In genomic region chr5:116022658-116023200, GRCm38 (mm10) we compare ENCODE assay signal across 8 mouse cellular contexts. TPM values are rescaled to one million over a fixed set of nuclear protein-coding genes. Genes with fewer than 3 reads are reported as not detected.
DNase-seq lines count a peak whose midpoint lies in the region; ATAC-seq and TF ChIP-seq lines count a peak whose summit lies in the region.

No protein-coding gene starts in this region.

- peak overlapping the region; percentile 55 for H3K4me3 ChIP-seq in lung, adult 2 months (replicated peaks; ENCODE audit: extremely low read depth, low read depth, low read length)
- H3K4me3 ChIP-seq in embryonic facial prominence, embryonic 15.5 days (replicated peaks), result peak overlapping the region; percentile 91
- peak overlapping the region; percentile 79 for H3K4me3 ChIP-seq in limb, embryonic 11.5 days (ENCODE audit: low read depth, low read length)

- ATAC-seq in embryonic facial prominence, embryonic 15.5 days (ENCODE audit: insufficient number of reproducible peaks, low FRiP score, low TSS enrichment, low read depth), result no peak
- ATAC-seq in limb, embryonic 11.5 days (ENCODE audit: insufficient number of reproducible peaks, low FRiP score, low TSS enrichment, low read depth), result no peak
- no peak for ATAC-seq in monocyte, adult 5-6 weeks (replicated peaks; ENCODE audit: insufficient number of reproducible peaks, low FRiP score, low TSS enrichment, poor library complexity, severe bottlenecking)

- no peaks in the 10 kb centered on the region for H3K27me3 ChIP-seq in embryonic facial prominence, embryonic 15.5 days
- H3K27me3 ChIP-seq in limb, embryonic 11.5 days (ENCODE audit: control insufficient read depth, insufficient read depth, low read length), result no peaks in the 10 kb centered on the region

- no peak for TF ChIP-seq POLR2A in lung, adult 2 months (IDR thresholded peaks at IDR 0.05; ENCODE audit: borderline replicate concordance, extremely low read depth, low read depth, low read length)

- peak overlapping the region; percentile 49; the same call in 1 of the 2 replicates for H3K9ac ChIP-seq in embryonic facial prominence, embryonic 15.5 days
- H3K9ac ChIP-seq in limb, embryonic 11.5 days (ENCODE audit: low read length), result no peak overlapping the region

- H3K9me3 ChIP-seq in embryonic facial prominence, embryonic 15.5 days (replicated peaks), result no peaks in the 10 kb centered on the region
- no peaks in the 10 kb centered on the region for H3K9me3 ChIP-seq in limb, embryonic 11.5 days (ENCODE audit: control insufficient read depth, low read length)

- H3K36me3 ChIP-seq in embryonic facial prominence, embryonic 15.5 days, result peaks cover 30% of the 10 kb centered on the region
- H3K36me3 ChIP-seq in limb, embryonic 11.5 days (ENCODE audit: control insufficient read depth, insufficient read depth, low read length), result peaks cover 18% of the 10 kb centered on the region

- peak overlapping the region; percentile 80 for H3K4me2 ChIP-seq in embryonic facial prominence, embryonic 15.5 days (replicated peaks)
- H3K4me2 ChIP-seq in limb, embryonic 11.5 days (ENCODE audit: low read depth, severe bottlenecking), result peak overlapping the region; percentile 60

- 40% methylated on average over 7 of the region's 7 CpGs for WGBS in lung, adult 2 months
- 68% methylated on average over 7 of the region's 7 CpGs for WGBS in embryonic facial prominence, embryonic 15.5 days
- 92% methylated on average over 7 of the region's 7 CpGs for WGBS in limb, embryonic 11.5 days

- TF ChIP-seq CTCF in lung, adult 2 months (IDR thresholded peaks at IDR 0.05; ENCODE audit: insufficient read depth, low read length), result no peak

- no peak for DNase-seq in lung, adult 2 months
- DNase-seq in lung, postnatal 4 days, result no peak
- no peak for DNase-seq in limb, embryonic 11.5 days (ENCODE audit: low spot score)
- peak; percentile 16 for DNase-seq in naive thymus-derived CD4-positive, alpha-beta T cell, adult 2 months (ENCODE audit: low read depth)
- no peak for DNase-seq in embryo, embryonic 9.5 days (ENCODE audit: extremely low spot score)
- no peak for DNase-seq in layer of hippocampus, postnatal 14 days (ENCODE audit: low spot score in 2 of 2)

- peaks cover 14% of the 10 kb centered on the region for H3K4me1 ChIP-seq in lung, adult 2 months (ENCODE audit: control insufficient read depth, insufficient read depth, low read length)
- peaks cover 17% of the 10 kb centered on the region for H3K4me1 ChIP-seq in embryonic facial prominence, embryonic 15.5 days
- 0 out of 2 replicates have a peak, but pooled peaks cover 5% of the 10 kb centered on the region for H3K4me1 ChIP-seq in limb, embryonic 11.5 days (ENCODE audit: control insufficient read depth, insufficient read depth, low read length)

- H3K27ac ChIP-seq in embryonic facial prominence, embryonic 15.5 days (replicated peaks), result peak overlapping the region; percentile 89; the same call in 1 of the 2 replicates
- no peak overlapping the region for H3K27ac ChIP-seq in limb, embryonic 11.5 days (replicated peaks; ENCODE audit: low read depth, low read length)

RNA-seq across cellular contexts. Expression of gene Prkab1, which starts 1.6 kb away (rescaled TPM):
- polyA plus RNA-seq in lung, adult 2 months (2012; rRNA removed), result 77.3 and 92.5 TPM in 2 replicates
- polyA plus RNA-seq in embryonic facial prominence, embryonic 15.5 days (2015; fragmentation: Nextera tagmentation; extraction: Ambion mirVana), result 62.8 and 68.6 TPM in 2 replicates
- polyA plus RNA-seq in limb, embryonic 11.5 days (2014; fragmentation: Nextera tagmentation; extraction: Ambion mirVana), result 67.1 and 70.5 TPM in 2 replicates
- 10 to 100 TPM; 20.3 to 23.5 TPM for total RNA-seq in layer of hippocampus, postnatal 14 days (2021)
- total RNA-seq in monocyte, adult 5-6 weeks (2017), result 22.0 to 41.6 TPM (median 35.4 TPM) in 3 replicates
